Mouse (Mus musculus): ENCODE data around the gene D430042O09Rik.
A peak's percentile ranks its signal among the peaks of the same experiment; 100 is the strongest.

D430042O09Rik gene

GRCm38 (mm10) chr7:125736366-125737015 is 28.8 kb downstream of the D430042O09Rik start:
- DNase-seq (ENCODE audit: low read depth, low spot score), result no peak

- DNase-seq (ENCODE audit: low read depth, low spot score), result no peak
Observed at GRCm38 (mm10) chr7:125740521-125740920, 32.8 kb downstream of the D430042O09Rik start.

GRCm38 (mm10) chr7:125741271-125741703 is 33.6 kb downstream of the D430042O09Rik start:
- no peak for DNase-seq (ENCODE audit: low read depth, low spot score)

GRCm38 (mm10) chr7:125744774-125745173 is 37.1 kb downstream of the D430042O09Rik start:
- no peak for DNase-seq (ENCODE audit: low read depth, low spot score)

GRCm38 (mm10) chr7:125746621-125747315 is 39.1 kb downstream of the D430042O09Rik start:
- DNase-seq (ENCODE audit: low read depth, low spot score), result no peak

- peak; percentile 61 for DNase-seq (ENCODE audit: low read depth, low spot score)
Observed at GRCm38 (mm10) chr7:125747316-125747690, 39.6 kb downstream of the D430042O09Rik start.

- DNase-seq (ENCODE audit: low read depth, low spot score), result peak; percentile 63
Observed at GRCm38 (mm10) chr7:125748186-125748585, 40.5 kb downstream of the D430042O09Rik start.

- no peak for DNase-seq (ENCODE audit: low read depth, low spot score)
Observed at GRCm38 (mm10) chr7:125752699-125753325, 45.1 kb downstream of the D430042O09Rik start.

- peak; percentile 11 for DNase-seq (ENCODE audit: low read depth, low spot score)
Observed at GRCm38 (mm10) chr7:125753326-125753715, 45.6 kb downstream of the D430042O09Rik start.

- no peak for DNase-seq (ENCODE audit: low read depth, low spot score)
Observed at GRCm38 (mm10) chr7:125756806-125757205, 49.1 kb downstream of the D430042O09Rik start.

- DNase-seq (ENCODE audit: low read depth, low spot score), result no peak
Observed at GRCm38 (mm10) chr7:125757896-125758623, 50.4 kb downstream of the D430042O09Rik start.

- no peak for DNase-seq (ENCODE audit: low read depth, low spot score)
Observed at GRCm38 (mm10) chr7:125762289-125762688, 54.6 kb downstream of the D430042O09Rik start.

GRCm38 (mm10) chr7:125762883-125763830 is 55.5 kb downstream of the D430042O09Rik start:
- no peak for DNase-seq (ENCODE audit: low read depth, low spot score)

- no peak for DNase-seq (ENCODE audit: low read depth, low spot score)
Observed at GRCm38 (mm10) chr7:125764373-125764772, 56.7 kb downstream of the D430042O09Rik start.

GRCm38 (mm10) chr7:125766976-125767831 is 59.5 kb downstream of the D430042O09Rik start:
- peak; percentile 52 for DNase-seq (ENCODE audit: low read depth, low spot score)

- DNase-seq (ENCODE audit: low read depth, low spot score), result no peak
Observed at GRCm38 (mm10) chr7:125772961-125773571, 65.4 kb downstream of the D430042O09Rik start.

- DNase-seq (ENCODE audit: low read depth, low spot score), result peak; percentile 66
Observed at GRCm38 (mm10) chr7:125783206-125783605, 75.5 kb downstream of the D430042O09Rik start.

- no peak for DNase-seq (ENCODE audit: low read depth, low spot score)
Observed at GRCm38 (mm10) chr7:125786105-125786504, 78.4 kb downstream of the D430042O09Rik start.

GRCm38 (mm10) chr7:125787046-125787445 is 79.4 kb downstream of the D430042O09Rik start:
- DNase-seq (ENCODE audit: low read depth, low spot score), result no peak

All from R1 (cell line).